Mouse (Mus musculus) left cerebral cortex, adult 18-20 months (tissue): ENCODE measurements around the gene Fam120a. TPM values are rescaled to one million over a fixed set of nuclear protein-coding genes. Genes with fewer than 3 reads are reported as not detected.
A peak's percentile ranks its signal among the peaks of the same experiment; 100 is the strongest.

Experiments used
- DNase-seq, 2 experiments: peaks; one replicate each; pipeline ENCODE4 v3.0.0; 2021 to 2022; ENCODE audit warnings: low spot score in 2 of 2, mixed read lengths in 1 of 2
- long read RNA-seq, 2 experiments: library from polyadenylated mRNA; stranded (forward); transcript quantifications; one replicate each; pipeline ENCODE4 v2.0.0; 2021
- total RNA-seq, 2 experiments: library from RNA; stranded (reverse); gene quantifications; 2 replicates each; pipeline ENCODE4 v1.2.3; 2021

The Fam120a gene
- 100 to 1,000 TPM; 106 to 111 TPM for total RNA-seq
- long read RNA-seq, experiment 1, full-length matches to known transcripts = 26 of 55 reads
- long read RNA-seq, experiment 1, partial matches to known transcripts = 19 of 55 reads
- long read RNA-seq, experiment 1, other reads (novel, unspliced or antisense) = 10 of 55 reads
- long read RNA-seq, experiment 2, full-length matches to known transcripts = 13 of 44 reads
- long read RNA-seq, experiment 2, partial matches to known transcripts = 27 of 44 reads
- long read RNA-seq, experiment 2, other reads (novel, unspliced or antisense) = 4 of 44 reads

GRCm38 (mm10) chr13:48967956-48968749 is at the start of gene Fam120a:
Gene Fam120a (minus strand): TSS chr13:48968017.
- DNase-seq = peak; percentile 75 to 85

- DNase-seq = no peak
Observed at GRCm38 (mm10) chr13:49017375-49017774, 49.6 kb upstream of the Fam120a start.

GRCm38 (mm10) chr13:49016311-49016761 is 48.5 kb upstream of the Fam120a start:
- peak; percentile 87 to 88 for DNase-seq

- DNase-seq = peak in 1 of 2 experiments; percentile 12
Observed at GRCm38 (mm10) chr13:49015366-49016306, 47.8 kb upstream of the Fam120a start.

GRCm38 (mm10) chr13:49013206-49013794 is 45.5 kb upstream of the Fam120a start:
- DNase-seq = no peak

GRCm38 (mm10) chr13:49001691-49002090 is 33.9 kb upstream of the Fam120a start:
- DNase-seq = no peak

GRCm38 (mm10) chr13:48998591-48998990 is 30.8 kb upstream of the Fam120a start:
- peak; percentile 61 to 74 for DNase-seq

GRCm38 (mm10) chr13:48996731-48997130 is 28.9 kb upstream of the Fam120a start:
- DNase-seq = no peak

- no peak for DNase-seq
Observed at GRCm38 (mm10) chr13:48994903-48995302, 27.1 kb upstream of the Fam120a start.

- no peak for DNase-seq
Observed at GRCm38 (mm10) chr13:48992914-48993313, 25.1 kb upstream of the Fam120a start.

GRCm38 (mm10) chr13:48990138-48990537 is 22.3 kb upstream of the Fam120a start:
- DNase-seq = no peak

GRCm38 (mm10) chr13:48982482-48983098 is 14.8 kb upstream of the Fam120a start:
- DNase-seq = no peak

- no peak for DNase-seq
Observed at GRCm38 (mm10) chr13:48979069-48979468, 11.3 kb upstream of the Fam120a start.

GRCm38 (mm10) chr13:48977858-48978257 is 10.0 kb upstream of the Fam120a start:
- no peak for DNase-seq

GRCm38 (mm10) chr13:48974699-48975098 is 6.9 kb upstream of the Fam120a start:
- DNase-seq = no peak

GRCm38 (mm10) chr13:48974266-48974665 is 6.4 kb upstream of the Fam120a start:
- no peak for DNase-seq

- no peak for DNase-seq
Observed at GRCm38 (mm10) chr13:48973231-48973630, 5.4 kb upstream of the Fam120a start.

- DNase-seq = no peak
Observed at GRCm38 (mm10) chr13:48971033-48971432, 3.2 kb upstream of the Fam120a start.

GRCm38 (mm10) chr13:48970566-48970965 is 2.7 kb upstream of the Fam120a start:
- no peak for DNase-seq

GRCm38 (mm10) chr13:48968750-48969088 is 902 bp upstream of the Fam120a start:
- no peak for DNase-seq
